ENCODE assay signal across 12 mouse cellular contexts in the genomic region with DNA sequence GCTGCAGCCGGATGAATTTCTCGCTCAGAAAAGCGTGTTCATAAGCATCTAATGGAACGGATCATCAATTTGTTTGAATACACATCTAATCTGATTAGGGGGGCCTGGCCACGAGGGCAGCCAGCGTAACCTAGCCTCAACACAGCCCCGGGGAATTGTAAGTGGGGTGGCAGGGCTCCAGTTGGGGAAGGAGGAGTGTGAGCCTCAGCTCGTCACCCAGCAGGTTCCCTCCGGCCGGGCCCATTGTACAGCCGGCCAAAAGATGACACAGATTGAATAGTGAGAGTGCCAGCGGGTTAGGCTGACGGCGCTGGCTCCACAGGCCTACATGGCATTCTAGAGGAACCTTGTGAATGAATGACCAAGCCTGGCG.
DNase-seq lines count a peak whose midpoint lies in the region; ATAC-seq lines count a peak whose summit lies in the region.
"Had no signal": no experiment of that assay in that cellular context is flagged by ENCODE, and none has a peak within 500 bp of the region (broad histone marks: within the 10 kb centered on the region; RNA-seq: fewer than 3 reads in every experiment).

No protein-coding gene starts in this region.

- peak; percentile 94 for DNase-seq in Muller cell, postnatal 12 days (ENCODE audit: inconsistent ontology term)
- peak; percentile 66 for DNase-seq in cerebellum, adult 11-12 months
- DNase-seq in testis, postnatal 14 days (ENCODE audit: low spot score): no peak
- DNase-seq in spleen, postnatal 4 days (ENCODE audit: low spot score in 2 of 2): no peak
- no peak for DNase-seq in thymus, adult 18-20 months
- DNase-seq: gastrocnemius, postnatal 14 days; heart, postnatal 10 days had no signal

- no peaks in the 10 kb centered on the region for H3K9me3 ChIP-seq in forebrain, embryonic 15.5 days
- H3K9me3 ChIP-seq in midbrain, embryonic 13.5 days: no peaks in the 10 kb centered on the region
- H3K9me3 ChIP-seq: embryonic facial prominence, embryonic 12.5 days; liver, embryonic 15.5 days had no signal

- no peaks in the 10 kb centered on the region for H3K27me3 ChIP-seq in forebrain, embryonic 15.5 days
- no peaks in the 10 kb centered on the region for H3K27me3 ChIP-seq in midbrain, embryonic 13.5 days
- H3K27me3 ChIP-seq: embryonic facial prominence, embryonic 12.5 days; liver, embryonic 15.5 days had no signal

- WGBS in forebrain, embryonic 15.5 days: 9% methylated on average over 15 of the region's 15 CpGs
- WGBS in midbrain, embryonic 13.5 days: 9% methylated on average over 15 of the region's 15 CpGs

- 0 out of 2 replicates have a peak overlapping the region, but pooled peaks have one; percentile 10 for H3K4me2 ChIP-seq in forebrain, embryonic 15.5 days (replicated peaks)
- H3K4me2 ChIP-seq in midbrain, embryonic 13.5 days (replicated peaks): peak overlapping the region; percentile 17; the same call in 1 of the 2 replicates
- H3K4me2 ChIP-seq: embryonic facial prominence, embryonic 12.5 days; liver, embryonic 15.5 days had no signal

- peak overlapping the region; percentile 2; the same call in 1 of the 2 replicates for H3K9ac ChIP-seq in forebrain, embryonic 15.5 days (replicated peaks)
- H3K9ac ChIP-seq in midbrain, embryonic 13.5 days (replicated peaks): no peak overlapping the region
- H3K9ac ChIP-seq: embryonic facial prominence, embryonic 12.5 days; liver, embryonic 15.5 days had no signal

- no peak overlapping the region for H3K27ac ChIP-seq in forebrain, embryonic 15.5 days (replicated peaks)
- H3K27ac ChIP-seq in midbrain, embryonic 13.5 days: peak overlapping the region; percentile 69
- H3K27ac ChIP-seq: embryonic facial prominence, embryonic 12.5 days; liver, embryonic 15.5 days had no signal

- peak; percentile 75 for ATAC-seq in forebrain, embryonic 15.5 days (replicated peaks)
- ATAC-seq in midbrain, embryonic 13.5 days: peak; percentile 76
- no peak for ATAC-seq in erythroblast, adult 5-6 weeks (replicated peaks; ENCODE audit: low FRiP score, poor library complexity, severe bottlenecking)

- H3K36me3 ChIP-seq in forebrain, embryonic 15.5 days: no peaks in the 10 kb centered on the region
- H3K36me3 ChIP-seq in midbrain, embryonic 13.5 days: no peaks in the 10 kb centered on the region
- H3K36me3 ChIP-seq: embryonic facial prominence, embryonic 12.5 days; liver, embryonic 15.5 days had no signal

- peaks cover 28% of the 10 kb centered on the region for H3K4me1 ChIP-seq in forebrain, embryonic 15.5 days
- peaks cover 32% of the 10 kb centered on the region for H3K4me1 ChIP-seq in midbrain, embryonic 13.5 days (replicated peaks)
- H3K4me1 ChIP-seq: liver, embryonic 15.5 days had no signal

- H3K4me3 ChIP-seq in forebrain, embryonic 15.5 days: no peak overlapping the region
- H3K4me3 ChIP-seq in midbrain, embryonic 13.5 days (replicated peaks): no peak overlapping the region
- H3K4me3 ChIP-seq: embryonic facial prominence, embryonic 12.5 days; liver, embryonic 15.5 days had no signal

Comparison
In these comparisons a context has a peak if more than half of its experiments do, and no peak if none do; other contexts are left out.
1. DNase-seq: peak in Muller cell, postnatal 12 days (single experiment) and cerebellum, adult 11-12 months (single experiment); none in testis, postnatal 14 days (single experiment), spleen, postnatal 4 days (0 of 2) and thymus, adult 18-20 months (0 of 2).